Mouse (Mus musculus) testis, postnatal 14 days (tissue): ENCODE measurements around the gene Mia3.
A peak's percentile ranks its signal among the peaks of the same experiment; 100 is the strongest.
"Not testable (repeated sequence)": the region's sequence is repeated elsewhere in the genome, so short reads cannot be mapped to it uniquely, and the experiment has no call there.

Source experiments
- DNase-seq: peaks from one replicate; pipeline ENCODE4 v3.0.0; 2021; ENCODE audit warnings: low spot score

The Mia3 gene

GRCm38 (mm10) chr1:183369427-183370014, at the start of gene Mia3:
TSS of gene Mia3 (minus strand) at chr1:183369553.
- peak; percentile 86 for DNase-seq

DNA sequence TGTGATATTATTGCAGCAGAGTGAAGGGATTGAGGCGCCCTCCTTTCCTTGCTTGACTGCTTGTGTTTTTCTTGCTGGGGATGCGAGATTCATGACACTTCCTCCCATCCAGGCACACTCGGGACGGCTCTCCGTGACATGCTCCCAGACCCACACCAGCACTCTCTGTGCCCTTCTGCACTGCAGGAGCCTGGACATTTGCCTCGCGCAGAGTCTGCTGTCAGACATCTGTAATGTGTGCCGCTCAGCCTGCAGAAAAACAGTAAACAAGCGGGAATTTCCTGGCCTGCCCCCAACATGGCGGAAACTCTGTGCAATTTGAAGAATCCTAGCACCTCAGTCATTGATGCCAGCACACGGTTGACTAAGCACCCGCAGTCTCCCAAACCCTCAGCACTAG, 48.5 kb upstream of the Mia3 start, which contains the start of gene Hhipl2:
Gene Hhipl2, plus strand, starts transcription at position 343 of the 400 bp plus-strand sequence.
- no peak for DNase-seq

DNA sequence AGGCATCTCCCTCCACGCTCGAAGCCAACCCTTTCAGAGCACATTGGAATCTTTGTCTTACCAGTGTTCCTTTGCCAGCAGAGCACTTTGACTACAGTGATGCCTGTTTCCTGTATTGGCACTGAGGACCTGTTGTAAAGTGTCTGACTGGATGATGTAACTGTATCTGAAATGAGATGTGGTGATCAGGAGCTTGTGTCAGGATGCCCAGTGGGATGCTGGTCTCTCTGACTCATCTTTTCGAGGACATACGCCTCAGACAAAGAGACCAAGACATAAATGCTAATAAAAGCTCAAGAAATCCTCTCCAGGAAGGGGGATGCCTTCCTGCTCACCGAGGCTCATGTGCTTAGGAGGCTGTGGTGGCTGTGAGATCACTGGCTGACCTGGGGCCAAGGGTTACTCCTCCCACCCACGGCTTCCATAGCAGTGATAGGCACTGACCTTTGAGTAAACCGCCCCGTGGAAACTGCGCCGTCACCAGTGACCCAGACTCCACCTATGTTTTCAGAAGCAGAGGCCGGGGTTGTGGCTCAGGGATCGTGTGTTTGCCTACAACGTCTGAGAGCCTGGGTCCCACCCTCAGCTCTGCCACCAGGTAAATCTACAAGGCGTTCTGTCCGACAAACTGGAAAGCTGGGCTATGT, 44.9 kb upstream of the Mia3 start:
- no peak for DNase-seq

DNA sequence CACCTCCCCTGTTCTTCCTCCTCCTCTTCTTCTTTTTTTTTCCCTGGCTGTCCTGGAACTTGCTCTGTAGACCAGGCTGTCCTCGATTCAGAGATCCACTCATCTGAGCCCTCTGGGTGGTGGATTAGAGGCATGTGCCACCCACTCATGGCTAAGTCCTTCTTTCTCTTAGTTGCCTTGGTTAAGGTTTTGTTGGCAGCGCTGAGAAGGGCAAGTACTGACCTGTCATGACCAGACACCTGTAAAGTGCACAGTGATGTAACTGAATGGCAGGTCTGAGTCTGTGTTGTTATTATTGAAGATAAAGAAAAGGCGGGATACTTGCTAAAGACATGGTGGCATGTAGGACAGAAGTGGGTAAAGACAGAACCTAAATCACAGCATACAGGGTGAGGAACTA, 34.0 kb upstream of the Mia3 start:
- DNase-seq = no peak

GRCm38 (mm10) chr1:183388426-183389406, 19.4 kb upstream of the Mia3 start, which contains the start of gene Taf1a:
TSS of gene Taf1a (plus strand) at chr1:183388981.
- peak; percentile 94 for DNase-seq

- DNase-seq = not testable (repeated sequence)
These were observed 18.1 kb upstream of the Mia3 start for GRCm38 (mm10) chr1:183387421-183387820.

GRCm38 (mm10) chr1:183382621-183383020, 13.3 kb upstream of the Mia3 start:
- no peak for DNase-seq

DNA sequence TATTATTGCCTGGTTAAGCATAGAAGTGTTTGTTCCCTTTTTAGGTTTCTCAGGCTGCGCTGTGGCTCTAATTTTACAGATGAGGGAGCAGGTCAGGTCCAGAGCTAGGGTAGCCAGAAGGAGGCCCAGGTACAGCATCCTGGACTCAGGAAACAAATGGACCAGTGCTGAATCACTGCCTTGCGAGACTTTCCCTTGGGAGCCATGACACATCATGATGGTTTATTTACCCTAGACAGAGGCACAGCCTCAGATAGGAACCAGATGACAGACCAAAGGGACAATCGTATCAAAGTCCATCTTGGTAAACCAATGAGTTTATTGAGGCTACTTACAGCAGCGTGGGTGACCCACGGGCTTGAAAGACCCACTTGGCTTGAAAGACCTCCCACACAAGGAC, 12.5 kb upstream of the Mia3 start:
- DNase-seq = no peak

- not testable (repeated sequence) for DNase-seq
These were observed 10.0 kb upstream of the Mia3 start for GRCm38 (mm10) chr1:183379376-183379775.

- DNase-seq = no peak
These were observed 9.1 kb upstream of the Mia3 start for GRCm38 (mm10) chr1:183378321-183378941.

DNA sequence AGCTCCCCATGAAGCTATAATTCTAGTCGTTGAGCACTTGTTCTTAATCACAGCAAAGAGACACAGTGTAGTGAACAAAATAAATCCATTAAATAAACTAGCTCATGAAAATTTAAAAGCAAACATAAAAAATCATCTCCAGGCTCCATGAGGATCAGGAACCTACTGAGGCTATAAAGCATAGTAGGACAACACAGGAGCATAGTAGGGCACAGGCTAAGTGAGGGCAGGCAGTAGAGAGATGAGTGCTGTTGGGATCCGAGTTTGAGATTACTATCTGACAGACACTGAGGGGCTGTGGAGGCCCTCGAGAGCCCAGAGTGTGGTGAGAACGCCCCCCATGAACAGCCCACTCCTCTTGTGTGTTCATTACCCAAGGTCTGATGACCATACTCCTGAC, 7.7 kb upstream of the Mia3 start:
- no peak for DNase-seq

DNA sequence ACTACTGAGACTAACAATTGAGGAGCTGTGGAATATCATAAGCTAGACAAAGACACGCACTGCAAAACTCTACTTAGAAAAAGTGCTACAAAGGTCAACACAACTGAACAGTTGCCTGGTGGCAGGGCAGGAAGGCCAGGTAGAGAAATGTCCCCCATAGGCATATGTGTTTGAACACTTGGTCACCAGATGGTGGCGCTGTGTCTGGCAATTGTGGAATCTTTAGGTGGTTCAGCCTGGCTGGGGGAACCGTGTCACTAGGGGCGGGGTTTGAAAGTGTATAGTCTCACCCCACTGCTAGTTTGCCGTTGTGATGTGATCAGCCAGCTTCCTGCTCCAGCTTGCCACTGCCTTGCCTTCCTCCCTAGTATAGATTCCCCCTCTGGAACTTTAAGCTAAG, 5.4 kb upstream of the Mia3 start:
- no peak for DNase-seq

- peak; percentile 27 for DNase-seq
These were observed 552 bp downstream of the Mia3 start for GRCm38 (mm10) chr1:183368601-183369400.

DNA sequence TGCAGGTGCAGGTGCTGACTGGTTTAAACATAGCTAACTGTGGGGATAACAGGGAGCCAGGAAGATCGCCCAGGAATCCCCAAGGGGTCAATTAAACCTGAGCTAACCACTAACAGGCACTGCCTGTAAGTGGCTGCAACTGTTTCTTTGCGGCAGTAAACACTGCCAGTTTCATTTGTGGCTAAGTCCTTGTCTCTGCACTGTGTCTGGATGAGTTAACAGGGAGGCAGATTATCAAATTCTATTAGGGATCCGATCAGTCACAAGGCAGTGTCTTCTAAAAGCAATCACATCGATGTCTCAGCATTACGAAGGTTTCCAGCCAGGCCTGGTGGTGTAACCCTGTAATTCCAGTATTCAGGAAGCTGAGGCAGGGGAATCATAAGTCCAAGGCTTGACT, 3.0 kb downstream of the Mia3 start:
- DNase-seq = no peak

GRCm38 (mm10) chr1:183363577-183363867, 5.8 kb downstream of the Mia3 start:
- no peak for DNase-seq

DNA sequence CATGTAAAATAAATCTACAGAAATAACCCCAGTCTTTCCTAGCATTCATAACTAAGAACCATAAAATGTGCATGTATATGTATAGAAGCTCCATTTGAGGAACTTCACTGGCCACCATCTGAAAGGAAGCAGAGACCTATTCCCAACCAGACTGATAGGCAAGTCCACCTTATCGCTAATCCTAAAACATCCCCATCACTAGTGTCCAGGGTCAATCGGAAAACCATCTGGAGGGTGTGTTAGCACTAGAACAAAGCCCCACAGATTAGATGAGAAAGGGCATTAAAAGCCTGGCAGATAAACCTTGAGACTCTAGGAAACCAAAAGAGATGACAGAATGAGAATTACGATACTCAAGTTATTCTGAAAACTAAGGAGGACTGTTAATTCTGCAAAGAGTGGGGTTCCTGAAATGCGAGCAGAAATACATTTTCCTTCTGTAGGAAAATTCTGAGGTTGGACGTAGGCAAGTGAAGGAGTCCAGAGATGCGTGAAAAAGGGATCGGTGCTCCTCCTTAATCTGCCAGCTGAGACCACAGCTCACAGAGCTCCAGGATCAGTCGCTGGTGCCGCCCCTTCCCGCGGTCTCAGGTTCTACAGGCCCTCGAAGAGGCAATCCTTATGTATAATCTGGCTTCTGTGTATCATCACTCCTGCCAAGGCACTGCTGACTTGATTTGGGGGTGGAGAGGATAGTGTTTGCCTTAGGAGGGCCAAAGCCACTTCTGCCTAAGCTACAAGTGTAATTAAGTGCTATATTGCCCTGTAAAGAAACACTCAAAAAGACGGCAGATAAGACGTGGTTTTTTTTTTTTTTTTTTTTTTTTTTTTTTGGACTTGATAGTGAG, 6.4 kb downstream of the Mia3 start:
- DNase-seq = no peak

- DNase-seq = no peak
These were observed 7.1 kb downstream of the Mia3 start for GRCm38 (mm10) chr1:183362301-183362700.

DNA sequence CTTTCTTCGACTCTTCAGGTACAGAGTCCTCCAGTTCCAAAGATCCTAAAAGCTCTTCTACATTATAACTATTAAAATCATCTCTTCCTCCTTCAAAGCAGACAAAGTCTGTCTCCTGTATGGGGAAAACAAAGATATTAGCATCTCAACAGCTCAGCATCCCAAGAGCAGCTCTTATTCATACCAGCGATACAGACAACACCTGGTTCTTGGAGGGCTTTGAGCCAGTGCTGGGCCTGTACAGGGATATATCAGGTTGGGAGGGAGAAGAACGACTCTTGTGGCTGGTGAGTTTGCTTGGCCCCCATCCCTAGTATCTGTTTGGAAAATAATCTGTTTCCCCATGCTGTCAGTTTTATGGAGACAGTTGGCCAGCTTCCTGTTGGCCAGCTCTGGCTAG, 10.5 kb downstream of the Mia3 start:
- DNase-seq = no peak

DNA sequence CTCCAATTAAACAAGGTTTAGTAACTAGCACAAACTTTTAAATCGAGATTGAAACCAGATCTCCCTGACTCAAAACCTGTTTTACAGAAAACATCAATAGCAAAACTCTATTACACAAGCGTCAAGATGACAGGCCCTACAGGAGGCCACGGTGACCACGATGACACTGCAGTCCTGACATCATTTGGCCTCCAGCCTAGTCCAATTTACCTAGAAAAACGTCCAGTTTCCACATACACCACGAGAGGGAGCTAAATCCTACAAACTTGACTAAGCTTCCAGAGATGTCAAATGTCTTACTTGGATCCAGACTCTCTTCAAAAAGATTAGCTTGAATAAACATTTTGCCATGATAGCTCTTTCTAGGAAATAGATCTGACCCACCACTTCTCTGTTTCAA, 19.5 kb downstream of the Mia3 start:
- DNase-seq = no peak

GRCm38 (mm10) chr1:183345817-183346195, 23.5 kb downstream of the Mia3 start:
- no peak for DNase-seq
